Mouse (Mus musculus) bone marrow macrophage, adult 2 months (primary cell): ENCODE results near the gene N4bp2l2.

Experiments
- CTCF ChIP-seq: IDR thresholded peaks from 2 replicates; pipeline ENCODE4 v1.5.1; 2012; ENCODE audit warnings: low read depth, mild to moderate bottlenecking, low read length, moderate library complexity
- POLR2A ChIP-seq: IDR thresholded peaks from 2 replicates; pipeline ENCODE4 v1.6.1; 2012; ENCODE audit warnings: mild to moderate bottlenecking, low read depth, low read length, borderline replicate concordance

DNA sequence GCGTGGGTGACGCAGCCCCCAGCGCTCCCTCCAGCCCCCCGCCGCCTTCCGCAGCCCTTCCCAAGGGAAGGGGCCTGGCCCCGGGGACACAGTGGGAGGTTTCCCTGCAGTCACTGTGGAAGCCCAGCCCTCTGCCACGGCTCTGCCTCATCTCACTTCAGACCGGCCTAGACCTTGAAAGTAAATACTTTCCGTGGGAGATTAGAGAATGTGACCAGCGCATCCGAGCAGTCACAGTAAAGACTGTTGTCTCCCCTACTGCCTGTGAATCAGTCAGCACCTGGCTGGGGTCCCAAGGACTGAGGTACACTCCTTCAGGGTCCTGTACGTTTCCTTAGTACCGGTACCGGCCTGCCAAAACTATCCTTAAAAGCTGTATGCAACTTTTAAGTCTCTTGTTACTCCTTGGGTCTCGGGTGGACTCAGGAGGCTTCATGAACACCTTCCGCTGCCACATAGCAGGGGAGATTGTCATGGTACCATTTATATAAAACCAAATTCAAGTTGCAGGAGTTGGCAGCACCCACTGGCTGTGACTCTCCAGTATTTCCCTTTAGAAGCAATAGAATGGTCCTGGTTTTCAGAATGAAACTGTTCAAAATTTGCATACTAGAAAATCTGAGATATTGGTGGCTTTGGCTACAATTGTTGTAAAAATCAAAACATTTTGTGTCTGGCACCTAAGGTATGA, 71.2 kb downstream of the N4bp2l2 start:
- TF ChIP-seq CTCF (0 out of 2 replicates have a peak, but pooled peaks have one; percentile 20), POLR2A (no peak)
